Mouse (Mus musculus): ENCODE results near the gene Retn.

Gene Retn

DNA sequence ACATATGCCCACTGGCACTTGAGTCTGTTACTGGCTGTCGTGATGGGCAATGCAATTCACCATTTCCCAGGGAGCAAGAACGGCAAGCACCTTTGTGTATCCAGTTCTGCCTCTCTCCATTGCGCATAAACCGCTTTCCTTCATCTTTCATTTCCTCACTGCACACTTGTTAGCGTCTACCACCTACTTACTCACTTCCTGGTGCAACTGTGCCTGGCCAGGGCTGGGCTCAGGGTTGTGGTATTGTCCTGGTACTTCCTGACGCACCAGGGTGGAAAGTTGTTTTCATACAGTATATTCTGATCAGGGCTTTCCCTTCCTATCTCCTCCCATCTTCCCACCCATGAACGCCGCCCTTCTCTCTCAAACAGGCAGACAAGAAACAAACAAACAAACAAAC is 5.3 kb downstream of the Retn start:
- DNase-seq (ENCODE audit: low spot score in 2 of 2) = no peak

- no peak for DNase-seq (ENCODE audit: low spot score in 2 of 2)
Measured at GRCm38 (mm10) chr8:3664405-3664804, 8.8 kb downstream of the Retn start.

DNA sequence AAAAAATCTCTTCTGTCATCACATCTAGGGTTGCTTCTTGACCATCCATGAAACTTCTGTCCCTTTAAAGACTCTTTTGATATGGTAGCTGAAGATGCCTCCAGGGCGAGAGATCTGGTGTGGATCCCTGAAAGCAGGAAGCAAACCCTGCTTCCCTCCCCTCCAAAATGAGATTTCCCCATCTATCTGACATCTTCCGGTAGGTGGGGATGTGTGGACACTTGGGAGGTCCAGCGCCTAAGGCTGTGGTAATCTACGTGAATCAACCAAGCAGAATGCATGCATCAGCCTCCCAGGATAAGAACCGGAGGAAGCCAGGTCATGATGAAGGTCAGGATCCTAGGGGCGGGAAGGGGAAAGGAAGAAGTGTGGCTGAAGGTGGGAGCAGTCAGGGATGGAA is 9.9 kb downstream of the Retn start, which contains the start of gene Mcemp1:
Gene Mcemp1, plus strand, starts transcription at position 248 of the 400 bp plus-strand sequence.
- DNase-seq (ENCODE audit: low spot score in 2 of 2) = no peak

- no peak for DNase-seq (ENCODE audit: low spot score in 2 of 2)
Measured at GRCm38 (mm10) chr8:3670388-3670787, 14.8 kb downstream of the Retn start.

DNA sequence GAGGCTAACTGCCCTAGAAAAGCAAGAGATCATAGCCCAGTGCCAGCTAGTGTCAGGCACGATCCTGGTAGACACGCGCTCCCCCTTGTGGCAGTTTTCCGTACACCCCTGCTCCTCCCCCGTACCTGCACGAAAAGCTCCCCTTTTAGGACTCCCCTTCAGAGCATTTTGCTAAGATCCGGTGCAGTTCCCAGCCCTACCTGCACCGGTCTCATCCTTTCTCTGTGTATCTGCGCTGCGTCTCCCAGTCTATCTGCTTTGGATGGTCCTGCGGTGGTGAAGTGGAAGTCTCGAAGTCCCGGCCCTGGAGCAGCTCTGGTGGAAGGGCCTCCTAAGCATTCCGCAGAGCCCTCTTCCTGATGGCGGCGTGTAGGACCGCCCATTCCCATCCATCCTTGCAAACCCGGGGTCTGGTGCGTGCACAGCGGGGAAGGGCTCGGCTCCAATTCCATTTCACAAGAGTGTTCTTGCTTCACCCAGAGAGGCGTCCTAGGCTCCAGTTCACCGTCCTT is 16.5 kb downstream of the Retn start, which contains the start of gene Fcor:
Gene Fcor, minus strand, starts transcription at position 383 of the 512 bp plus-strand sequence.
- peak; percentile 92 to 93 for DNase-seq (ENCODE audit: low spot score in 2 of 2)

DNA sequence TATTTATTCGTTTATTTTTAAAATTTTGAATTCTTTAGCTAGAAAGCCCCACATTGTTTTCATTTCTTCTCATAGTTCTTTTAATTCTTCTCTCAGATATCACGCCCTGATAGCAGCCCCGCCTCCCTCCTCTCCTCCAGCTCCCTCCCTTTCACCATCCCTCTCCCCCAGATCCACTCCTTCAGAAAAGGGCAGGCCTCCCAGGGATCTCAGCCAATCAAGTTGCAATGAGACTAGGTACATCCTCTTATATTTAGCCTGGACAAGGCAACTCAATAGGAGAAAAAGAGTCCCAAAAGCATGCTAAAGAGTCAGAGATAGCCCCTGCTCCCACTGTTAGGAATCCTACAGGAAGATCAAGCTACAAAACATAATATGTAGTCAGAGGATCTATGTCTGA is 19.1 kb downstream of the Retn start:
- DNase-seq (ENCODE audit: low spot score in 2 of 2) = no peak

DNA sequence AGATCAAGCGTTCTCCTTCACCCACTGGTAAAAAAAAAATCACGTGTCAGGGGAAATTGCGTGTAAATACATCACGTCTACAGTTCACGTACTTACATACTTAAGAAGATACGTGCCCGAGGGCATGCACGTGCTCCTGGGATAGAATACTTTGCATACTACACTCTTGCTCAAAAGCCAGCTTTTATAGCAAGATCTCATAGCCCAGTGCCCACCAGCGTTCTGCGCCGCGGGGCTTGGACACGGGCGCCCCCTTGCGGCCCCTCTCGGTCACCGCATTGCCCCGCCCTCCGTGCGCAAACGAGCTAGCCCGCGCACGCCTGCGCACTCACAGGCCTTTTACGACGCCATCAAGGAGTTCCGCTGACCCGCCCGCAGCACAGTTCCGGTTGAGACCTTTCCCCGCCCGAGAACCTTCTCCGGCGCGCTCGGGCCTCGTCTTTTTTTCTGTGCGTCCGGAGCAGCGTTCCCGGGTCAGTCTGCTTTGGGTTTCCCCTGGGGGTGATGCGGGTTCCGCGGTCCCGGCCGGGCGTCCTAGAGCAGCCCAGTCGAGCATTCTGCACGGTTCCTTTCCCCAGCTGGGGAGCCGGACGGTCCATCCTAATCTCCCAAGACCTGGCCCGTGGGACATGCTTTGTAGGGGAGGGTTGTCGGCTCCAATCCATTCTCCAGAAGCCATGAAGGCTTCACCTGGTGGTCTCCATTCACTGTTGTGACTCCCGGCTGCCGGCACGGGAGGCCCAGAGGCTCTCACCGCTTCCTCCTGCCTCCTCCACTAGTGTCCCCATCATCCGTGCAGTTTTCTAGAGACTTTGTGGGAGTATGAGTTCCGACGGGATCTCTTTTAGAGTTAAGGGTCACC is 20.8 kb downstream of the Retn start, which contains the start of gene Trappc5:
Gene Trappc5, plus strand, starts transcription at position 169 of the 862 bp plus-strand sequence.
- peak; percentile 94 to 96 for DNase-seq (ENCODE audit: low spot score in 2 of 2)

- DNase-seq (ENCODE audit: low spot score in 2 of 2) = peak in 1 of 2 experiments; percentile 16
Measured at GRCm38 (mm10) chr8:3676993-3677579, 21.5 kb downstream of the Retn start.

GRCm38 (mm10) chr8:3678831-3679230 is 23.3 kb downstream of the Retn start:
- DNase-seq (ENCODE audit: low spot score in 2 of 2) = no peak

GRCm38 (mm10) chr8:3679236-3679635 is 23.7 kb downstream of the Retn start:
- DNase-seq (ENCODE audit: low spot score in 2 of 2) = no peak

DNA sequence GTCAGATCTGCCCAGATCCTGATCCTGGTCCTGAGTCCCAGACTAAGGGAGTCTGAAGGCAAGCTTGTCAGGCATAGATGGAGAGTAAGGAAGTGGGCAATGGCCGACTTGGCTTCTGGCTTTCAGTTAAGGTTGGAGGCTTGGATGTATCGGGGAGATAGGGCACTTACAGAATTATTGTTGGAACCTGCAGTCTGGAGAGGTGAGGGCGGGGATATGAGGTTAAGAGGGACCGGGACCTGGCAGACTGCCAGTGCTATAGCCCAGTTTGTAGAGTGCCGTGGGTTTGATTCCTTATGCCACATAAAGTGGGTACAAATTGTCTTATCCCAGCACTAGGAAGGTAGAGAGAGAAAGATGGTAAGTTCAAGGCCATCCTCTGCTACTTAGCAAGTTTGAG is 24.1 kb downstream of the Retn start:
- DNase-seq (ENCODE audit: low spot score in 2 of 2) = no peak

- DNase-seq (ENCODE audit: low spot score in 2 of 2) = no peak
Measured at GRCm38 (mm10) chr8:3682435-3682834, 26.9 kb downstream of the Retn start.

GRCm38 (mm10) chr8:3683408-3684176 is 28.0 kb downstream of the Retn start:
- no peak for DNase-seq (ENCODE audit: low spot score in 2 of 2)

DNA sequence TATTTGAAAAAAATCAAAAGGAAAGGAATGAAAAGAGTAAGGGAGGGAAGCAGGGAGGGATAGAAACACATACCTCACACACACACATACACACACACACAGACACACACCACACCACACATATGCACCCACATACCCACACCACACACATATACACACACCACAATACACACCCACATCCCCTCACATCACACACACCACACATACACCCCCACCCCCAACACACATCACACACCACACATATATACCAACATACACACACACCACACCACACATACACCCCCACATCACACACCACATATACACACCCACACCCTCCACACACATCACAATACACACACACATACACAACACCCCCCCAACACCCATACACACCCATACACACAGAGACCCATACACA is 29.0 kb downstream of the Retn start:
- DNase-seq (ENCODE audit: low spot score in 2 of 2) = no peak

DNA sequence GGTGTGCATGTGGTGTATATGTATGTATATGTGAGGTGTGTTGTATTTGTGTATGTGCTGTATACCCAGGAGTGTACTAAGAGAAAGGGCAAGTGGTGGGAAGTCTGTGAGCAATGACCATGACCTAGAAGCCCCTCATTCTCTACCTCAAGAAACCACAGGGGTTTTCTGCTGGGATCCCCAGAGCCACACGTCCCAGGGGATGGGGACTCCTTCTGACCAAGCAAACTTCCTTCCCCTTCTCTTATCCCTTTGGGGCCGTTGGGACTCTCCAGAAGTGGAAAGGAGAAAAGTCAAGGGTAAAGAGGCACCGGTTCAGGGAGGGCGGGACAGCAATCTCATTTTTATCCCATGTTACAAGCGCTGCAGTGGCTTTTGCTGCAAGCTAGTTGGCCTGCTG is 29.9 kb downstream of the Retn start:
- no peak for DNase-seq (ENCODE audit: low spot score in 2 of 2)

DNA sequence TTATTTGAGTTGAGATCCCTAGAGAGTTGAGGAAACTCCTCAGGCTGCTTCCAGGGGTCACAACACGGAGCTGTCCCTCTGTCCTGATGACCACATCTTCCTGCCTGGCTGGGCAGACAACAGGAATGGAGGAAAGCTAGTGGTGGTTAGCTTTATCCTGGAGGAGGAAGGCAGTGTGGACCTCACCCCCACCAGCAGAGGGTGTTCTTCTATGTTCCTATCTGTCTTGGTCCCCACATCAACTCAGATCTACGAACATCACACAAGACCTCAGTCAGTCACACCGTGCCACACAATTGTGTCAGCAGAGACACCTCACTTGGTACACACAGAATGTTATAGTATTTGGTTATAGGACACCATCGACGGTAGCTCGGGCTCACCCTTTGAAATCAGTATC is 32.0 kb downstream of the Retn start:
- DNase-seq (ENCODE audit: low spot score in 2 of 2) = no peak

DNA sequence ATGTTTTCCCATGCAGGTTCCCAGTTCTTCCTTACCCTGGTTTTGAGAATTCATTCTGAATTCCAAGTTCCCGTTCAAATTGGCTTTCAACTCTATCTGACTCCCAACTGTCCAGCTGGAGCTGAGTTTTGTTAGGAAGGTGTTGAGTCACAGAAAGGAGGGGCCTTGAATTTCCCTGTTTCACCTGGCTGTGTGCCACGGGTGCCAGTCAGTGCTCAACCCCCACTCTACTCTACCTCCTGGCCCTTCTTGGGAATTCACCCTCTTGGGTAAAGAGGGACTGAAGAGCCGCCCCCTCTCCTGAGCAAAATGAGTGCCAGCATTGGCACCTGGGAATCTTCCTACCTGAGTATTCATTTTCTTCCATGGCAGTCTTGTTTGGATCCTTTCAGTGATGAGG is 35.2 kb downstream of the Retn start:
- DNase-seq (ENCODE audit: low spot score in 2 of 2) = no peak

GRCm38 (mm10) chr8:3694121-3694520 is 38.6 kb downstream of the Retn start, which contains the start of gene Fcer2a:
TSS of gene Fcer2a (minus strand) at chr8:3694175.
- DNase-seq (ENCODE audit: low spot score in 2 of 2) = no peak

DNA sequence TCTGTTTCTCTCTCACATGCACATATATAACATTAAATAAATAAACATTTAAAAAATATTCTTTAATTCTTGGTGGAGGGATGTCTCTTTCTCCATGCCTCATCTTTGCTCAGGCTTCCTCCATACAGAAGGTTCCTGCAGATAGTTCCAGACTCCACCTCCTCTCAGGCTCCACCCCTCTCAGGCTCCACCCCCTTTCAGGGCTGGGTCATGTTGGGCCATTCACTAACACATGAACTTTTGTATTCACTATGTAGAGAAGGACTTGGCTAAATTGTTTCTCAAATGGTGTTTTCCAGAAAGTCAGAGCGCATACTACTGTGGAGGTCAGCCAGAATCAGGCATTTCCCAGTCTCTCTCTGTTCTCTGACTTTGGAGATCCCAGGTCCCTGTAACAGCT is 45.9 kb downstream of the Retn start:
- DNase-seq (ENCODE audit: low spot score in 2 of 2) = no peak

- DNase-seq (ENCODE audit: low spot score in 2 of 2) = peak; percentile 41
Measured at GRCm38 (mm10) chr8:3705711-3706110, 50.1 kb downstream of the Retn start.

GRCm38 (mm10) chr8:3707611-3708010 is 52.0 kb downstream of the Retn start:
- DNase-seq (ENCODE audit: low spot score in 2 of 2) = no peak
